Mouse (Mus musculus): ENCODE data around the gene Zfp58.
"Not testable (repeated sequence)": the region's sequence is repeated elsewhere in the genome, so short reads cannot be mapped to it uniquely, and the experiment has no call there.

Gene Zfp58

GRCm38 (mm10) chr13:67500084-67500719 lies at the start of gene Zfp58:
Zfp58 (minus strand) TSS chr13:67500555.
- DNase-seq (ENCODE audit: low spot score in 2 of 2), result peak; percentile 65 to 77

- DNase-seq (ENCODE audit: low spot score in 2 of 2), result no peak
Measured at GRCm38 (mm10) chr13:67545941-67546340, 45.6 kb upstream of the Zfp58 start.

- no peak for DNase-seq (ENCODE audit: low spot score in 2 of 2)
Measured at GRCm38 (mm10) chr13:67527049-67527730, 26.8 kb upstream of the Zfp58 start.

- peak; percentile 85 to 87 for DNase-seq (ENCODE audit: low spot score in 2 of 2)
Measured at GRCm38 (mm10) chr13:67525753-67526410, 25.5 kb upstream of the Zfp58 start, which contains the start of the genes Gm26965 and Zfp87. Gm26965 (minus strand) TSS chr13:67526151. Zfp87 (minus strand) TSS chr13:67526177.

DNA sequence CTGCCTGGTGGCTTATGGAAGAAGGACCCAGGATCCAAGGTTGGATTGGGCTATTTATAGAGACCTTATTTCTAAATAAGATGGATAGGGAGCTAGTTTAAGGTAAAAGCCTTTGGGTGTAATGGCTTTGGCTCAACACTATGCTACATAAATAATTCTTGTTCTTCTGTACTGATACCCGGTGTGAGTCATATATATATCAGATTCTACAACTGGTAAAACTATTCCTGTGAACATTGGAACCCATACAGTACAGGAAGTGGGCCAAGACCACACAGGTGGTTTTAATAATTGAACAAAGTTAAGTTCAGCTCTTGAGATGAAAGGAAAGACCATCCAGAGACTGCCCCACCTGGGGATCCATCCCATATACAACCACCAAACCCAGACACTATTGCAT lies 553 bp upstream of the Zfp58 start:
- DNase-seq (ENCODE audit: low spot score in 2 of 2), result no peak

GRCm38 (mm10) chr13:67495631-67496030 lies 4.7 kb downstream of the Zfp58 start:
- no peak for DNase-seq (ENCODE audit: low spot score in 2 of 2)

GRCm38 (mm10) chr13:67484424-67484811 lies 15.9 kb downstream of the Zfp58 start:
- DNase-seq (ENCODE audit: low spot score in 2 of 2), result no peak

DNA sequence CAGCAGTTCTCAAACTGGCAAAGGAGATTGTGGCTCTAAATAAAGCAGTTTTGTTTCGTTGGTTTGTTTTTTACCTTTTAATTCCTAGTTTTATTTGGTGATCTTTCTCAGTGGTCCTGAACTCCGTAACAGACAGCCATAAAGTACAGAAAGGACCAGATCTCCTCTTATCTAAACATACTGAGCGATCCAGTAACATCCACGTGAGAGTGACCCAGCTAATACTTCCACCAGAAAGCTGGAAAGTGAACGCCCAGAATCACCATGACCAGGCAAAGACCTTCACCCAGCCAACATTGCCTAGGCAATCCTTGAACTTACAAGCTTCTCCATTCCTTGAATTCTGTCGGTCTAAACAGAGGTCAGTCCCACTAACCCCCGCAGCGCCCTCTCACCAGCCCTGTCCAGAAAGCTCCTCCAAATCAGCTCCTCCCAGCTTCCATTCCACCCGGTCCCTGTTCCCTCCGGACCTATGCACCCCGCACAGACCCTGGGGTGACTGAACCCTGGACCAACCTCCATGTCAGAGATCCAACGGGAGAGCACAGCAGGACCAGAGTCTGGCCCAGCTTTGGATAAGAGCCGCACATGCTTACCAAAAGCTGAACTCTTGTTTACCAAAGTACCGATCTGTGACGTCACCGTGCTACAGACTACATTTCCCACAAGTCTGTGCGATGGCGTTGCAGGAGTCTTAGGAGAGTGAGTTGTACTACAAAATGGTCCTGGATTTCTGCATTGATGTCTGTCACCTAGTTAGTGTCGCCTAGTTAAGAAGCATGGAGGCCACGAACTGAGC lies 16.5 kb downstream of the Zfp58 start, which contains the start of gene Zfp874b:
Gene Zfp874b, minus strand, starts transcription at position 634 of the 799 bp plus-strand sequence.
- peak; percentile 72 to 75 for DNase-seq (ENCODE audit: low spot score in 2 of 2)

- no peak for DNase-seq (ENCODE audit: low spot score in 2 of 2)
Measured at GRCm38 (mm10) chr13:67481528-67481927, 18.8 kb downstream of the Zfp58 start.

- no peak for DNase-seq (ENCODE audit: low spot score in 2 of 2)
Measured at GRCm38 (mm10) chr13:67469274-67469673, 31.1 kb downstream of the Zfp58 start.

DNA sequence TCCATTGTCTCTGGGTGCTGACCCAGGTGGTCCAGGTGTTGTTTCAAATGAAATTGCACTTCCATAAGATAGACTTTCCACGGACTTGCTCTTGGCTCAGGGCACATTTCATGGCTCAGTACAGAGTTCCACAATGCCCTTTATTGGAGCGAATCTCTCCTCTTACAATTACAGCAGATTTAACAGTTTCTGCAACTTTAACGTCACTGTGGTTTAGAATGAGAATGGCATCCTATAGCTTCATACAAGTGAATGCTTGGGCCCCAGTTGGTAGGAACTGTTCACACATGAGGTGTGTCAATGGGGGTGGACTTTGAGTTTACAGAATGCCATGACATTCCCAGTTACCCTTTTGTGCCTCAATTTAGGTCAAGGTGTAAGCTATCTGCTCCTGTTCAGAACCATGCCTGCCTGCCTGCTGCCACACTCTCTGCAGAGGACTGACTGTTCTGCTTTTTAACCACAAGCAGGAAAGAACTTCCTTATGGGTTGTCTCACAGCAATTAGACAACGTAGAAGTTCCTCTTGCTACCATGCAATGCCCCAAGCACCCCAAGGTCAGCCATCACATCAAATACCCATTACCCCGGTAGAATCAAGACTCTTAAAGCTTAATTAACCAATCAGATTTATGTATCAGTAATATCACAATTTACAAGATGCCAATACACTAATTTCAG lies 36.7 kb downstream of the Zfp58 start:
- DNase-seq (ENCODE audit: low spot score in 2 of 2), result not testable (repeated sequence)

- DNase-seq (ENCODE audit: low spot score in 2 of 2), result no peak
Measured at GRCm38 (mm10) chr13:67452021-67452309, 48.4 kb downstream of the Zfp58 start.

GRCm38 (mm10) chr13:67451172-67452020 lies 49.0 kb downstream of the Zfp58 start, which contains the start of gene Zfp874a:
Zfp874a (minus strand) TSS chr13:67451624.
- DNase-seq (ENCODE audit: low spot score in 2 of 2), result peak; percentile 80 to 84

All from frontal cortex, postnatal 25 days (tissue).